Mouse (Mus musculus): Measurements from ENCODE around the gene 4933402E13Rik. TPM values are rescaled to one million over a fixed set of nuclear protein-coding genes. Genes with fewer than 3 reads are reported as not detected.

The 4933402E13Rik gene
- polyA plus RNA-seq (2017; shearing (Covaris generic)), result not detected

GRCm38 (mm10) chrX:62283199-62283598, at the start of gene 4933402E13Rik:
Gene 4933402E13Rik (plus strand): TSS chrX:62283499.

Other genes with a start within 250 kb of the 4933402E13Rik start
- gene 4931400O07Rik, start 184.5 kb downstream of the 4933402E13Rik start, polyA plus RNA-seq (2017; shearing (Covaris generic)), result not detected